7 mouse cellular contexts compared by ENCODE assay signal in genomic region chr10:122448717-122449611, GRCm38 (mm10). TPM values are rescaled to one million over a fixed set of nuclear protein-coding genes. Genes with fewer than 3 reads are reported as not detected.
DNase-seq lines count a peak whose midpoint lies in the region; ATAC-seq lines count a peak whose summit lies in the region.

No protein-coding gene starts in this region.

- peak overlapping the region; percentile 31; the same call in 1 of the 2 replicates for H3K9ac ChIP-seq in heart, embryonic 15.5 days

- DNase-seq in 3134 (ENCODE audit: extremely low read depth, insufficient read length, low spot score): peak; percentile 16
- DNase-seq in embryonic facial prominence, embryonic 10.5 days (ENCODE audit: low spot score): peak; percentile 72
- peak; percentile 7 to 20 for DNase-seq in layer of hippocampus, postnatal 36 days
- DNase-seq in splenic B cell, adult 2 months (ENCODE audit: low read depth, low spot score): peak; percentile 3

- WGBS in embryonic facial prominence, embryonic 10.5 days: 1% methylated on average over 70 of the region's 70 CpGs
- WGBS in heart, embryonic 15.5 days: 1% methylated on average over 70 of the region's 70 CpGs

- H3K4me2 ChIP-seq in heart, embryonic 15.5 days: peak overlapping the region; percentile 96

- peaks cover 49% of the 10 kb centered on the region for H3K27me3 ChIP-seq in embryonic facial prominence, embryonic 10.5 days (replicated peaks; ENCODE audit: low read depth, poor library complexity, severe bottlenecking)
- peaks cover 39% of the 10 kb centered on the region for H3K27me3 ChIP-seq in heart, embryonic 15.5 days
- H3K27me3 ChIP-seq in splenic B cell, adult 2 months (ENCODE audit: control insufficient read depth, insufficient read depth, low read length, poor library complexity, severe bottlenecking): no peaks in the 10 kb centered on the region; the same call in 1 of the 2 replicates

- H3K4me1 ChIP-seq in embryonic facial prominence, embryonic 10.5 days: peaks cover 18% of the 10 kb centered on the region
- peaks cover 21% of the 10 kb centered on the region for H3K4me1 ChIP-seq in heart, embryonic 15.5 days (replicated peaks)

- H3K4me3 ChIP-seq in embryonic facial prominence, embryonic 10.5 days: peak overlapping the region; percentile 59
- H3K4me3 ChIP-seq in heart, embryonic 15.5 days: peak overlapping the region; percentile 56

- no peak overlapping the region for H3K27ac ChIP-seq in embryonic facial prominence, embryonic 10.5 days (replicated peaks)
- H3K27ac ChIP-seq in heart, embryonic 15.5 days: no peak overlapping the region

- H3K9me3 ChIP-seq in embryonic facial prominence, embryonic 10.5 days: no peaks in the 10 kb centered on the region
- no peaks in the 10 kb centered on the region for H3K9me3 ChIP-seq in heart, embryonic 15.5 days (replicated peaks)

- H3K36me3 ChIP-seq in embryonic facial prominence, embryonic 10.5 days (replicated peaks): no peaks in the 10 kb centered on the region
- H3K36me3 ChIP-seq in heart, embryonic 15.5 days: no peaks in the 10 kb centered on the region
- no peaks in the 10 kb centered on the region for H3K36me3 ChIP-seq in splenic B cell, adult 2 months (ENCODE audit: control insufficient read depth, insufficient read depth, low read length, poor library complexity, severe bottlenecking)

- peak; percentile 24 for ATAC-seq in CD4-positive, CD25-positive, alpha-beta regulatory T cell, adult 4 months
- no peak for ATAC-seq in heart, embryonic 15.5 days (replicated peaks; ENCODE audit: insufficient number of reproducible peaks, insufficient read depth, low FRiP score, low read depth)
- ATAC-seq in megakaryocyte progenitor cell, adult 5-6 weeks (replicated peaks; ENCODE audit: poor library complexity): peak; percentile 48

RNA-seq across cellular contexts. Expression of gene Avpr1a, which starts 0.7 kb away (rescaled TPM):
- not detected for polyA plus RNA-seq in CD4-positive, CD25-positive, alpha-beta regulatory T cell, adult 4 months (2017; shearing (Covaris generic))
- polyA plus RNA-seq in embryonic facial prominence, embryonic 10.5 days (2016; fragmentation: Nextera tagmentation; extraction: Ambion mirVana): 0.16 and 0.34 TPM in 2 replicates
- polyA plus RNA-seq in heart, embryonic 15.5 days (2015; fragmentation: Nextera tagmentation; extraction: Ambion mirVana): 0.35 and 0.58 TPM in 2 replicates
- total RNA-seq in layer of hippocampus, postnatal 36 days (2021): under 1 TPM; 0.51 to 0.75 TPM
- not detected in 2 replicates for total RNA-seq in megakaryocyte progenitor cell, adult 5-6 weeks (2015)
- total RNA-seq in megakaryocyte progenitor cell, adult 5-6 weeks (2017): not detected in 2 replicates

Comparison
In these comparisons a context has a peak if more than half of its experiments do, and no peak if none do; other contexts are left out.
1. DNase-seq: peak in every context shown above with its lines; median percentile 72 in embryonic facial prominence, embryonic 10.5 days; 16 in 3134; 14 in layer of hippocampus, postnatal 36 days; 3 in splenic B cell, adult 2 months.